Mouse (Mus musculus): ENCODE data around the gene Bcl11a. TPM values are rescaled to one million over a fixed set of nuclear protein-coding genes. Genes with fewer than 3 reads are reported as not detected.

Gene Bcl11a
- polyA plus RNA-seq, 1 experiment from 2014 or later, result 66.0 TPM

GRCm38 (mm10) chr11:24107414-24107813 is 29.6 kb downstream of the Bcl11a start:
- H3K4me3 ChIP-seq, result no peak overlapping the region
- H3K27me3 ChIP-seq, result no peaks in the 10 kb centered on the region
- H3K9ac ChIP-seq (replicated peaks), result no peak overlapping the region
- H3K4me1 ChIP-seq, result peaks cover 46% of the 10 kb centered on the region
- H3K4me2 ChIP-seq (replicated peaks), result no peak overlapping the region
- 71% methylated on average over 5 of the region's 5 CpGs for WGBS
- no peaks in the 10 kb centered on the region for H3K9me3 ChIP-seq
- H3K27ac ChIP-seq (replicated peaks), result no peak overlapping the region
- ATAC-seq (ENCODE audit: low FRiP score, low read depth), result no peak
- no peaks in the 10 kb centered on the region for H3K36me3 ChIP-seq

- no peaks in the 10 kb centered on the region for H3K27me3 ChIP-seq
- no peaks in the 10 kb centered on the region for H3K36me3 ChIP-seq
- H3K4me3 ChIP-seq, result no peak overlapping the region
- no peak overlapping the region for H3K9ac ChIP-seq (replicated peaks)
- no peaks in the 10 kb centered on the region for H3K9me3 ChIP-seq
- 86% methylated on average over 3 of the region's 3 CpGs for WGBS
- no peak overlapping the region for H3K4me2 ChIP-seq (replicated peaks)
- no peak overlapping the region for H3K27ac ChIP-seq (replicated peaks)
- ATAC-seq (ENCODE audit: low FRiP score, low read depth), result no peak
- peaks cover 39% of the 10 kb centered on the region for H3K4me1 ChIP-seq
Measured at GRCm38 (mm10) chr11:24108974-24109373, 31.1 kb downstream of the Bcl11a start.

- no peaks in the 10 kb centered on the region for H3K27me3 ChIP-seq
- peaks cover 39% of the 10 kb centered on the region for H3K4me1 ChIP-seq
- H3K9me3 ChIP-seq, result no peaks in the 10 kb centered on the region
- H3K4me2 ChIP-seq (replicated peaks), result no peak overlapping the region
- ATAC-seq (ENCODE audit: low FRiP score, low read depth), result no peak
- H3K4me3 ChIP-seq, result no peak overlapping the region
- H3K27ac ChIP-seq (replicated peaks), result no peak overlapping the region
- H3K9ac ChIP-seq (replicated peaks), result no peak overlapping the region
- 96% methylated on average over 3 of the region's 3 CpGs for WGBS
- no peaks in the 10 kb centered on the region for H3K36me3 ChIP-seq
Measured at GRCm38 (mm10) chr11:24109388-24109787, 31.5 kb downstream of the Bcl11a start.

- no peak overlapping the region for H3K9ac ChIP-seq (replicated peaks)
- WGBS, result 89% methylated on average over 2 of the region's 2 CpGs
- H3K36me3 ChIP-seq, result no peaks in the 10 kb centered on the region
- H3K4me1 ChIP-seq, result peaks cover 37% of the 10 kb centered on the region
- H3K9me3 ChIP-seq, result no peaks in the 10 kb centered on the region
- no peak for ATAC-seq (ENCODE audit: low FRiP score, low read depth)
- H3K27me3 ChIP-seq, result no peaks in the 10 kb centered on the region
- no peak overlapping the region for H3K27ac ChIP-seq (replicated peaks)
- H3K4me2 ChIP-seq (replicated peaks), result no peak overlapping the region
- H3K4me3 ChIP-seq, result no peak overlapping the region
Measured at GRCm38 (mm10) chr11:24110113-24110512, 32.3 kb downstream of the Bcl11a start.

- ATAC-seq (ENCODE audit: low FRiP score, low read depth), result no peak
- Histone ChIP-seq H3K36me3 (no peaks in the 10 kb centered on the region), H3K4me3 (no peak overlapping the region), H3K4me2 (replicated peaks) (no peak overlapping the region), H3K27ac (replicated peaks) (no peak overlapping the region), H3K27me3 (no peaks in the 10 kb centered on the region), H3K9me3 (no peaks in the 10 kb centered on the region), H3K4me1 (peaks cover 39% of the 10 kb centered on the region), H3K9ac (replicated peaks) (no peak overlapping the region)
- 70% methylated on average over 6 of the region's 6 CpGs for WGBS
Measured at GRCm38 (mm10) chr11:24111720-24112119, 33.9 kb downstream of the Bcl11a start.

GRCm38 (mm10) chr11:24115017-24115752 is 37.3 kb downstream of the Bcl11a start:
- Histone ChIP-seq H3K4me3 (no peak overlapping the region), H3K36me3 (no peaks in the 10 kb centered on the region), H3K9ac (replicated peaks) (no peak overlapping the region), H3K27ac (replicated peaks) (no peak overlapping the region), H3K27me3 (no peaks in the 10 kb centered on the region), H3K9me3 (no peaks in the 10 kb centered on the region), H3K4me2 (replicated peaks) (no peak overlapping the region), H3K4me1 (peaks cover 36% of the 10 kb centered on the region)
- 88% methylated on average over 12 of the region's 12 CpGs for WGBS
- no peak for ATAC-seq (ENCODE audit: low FRiP score, low read depth)

GRCm38 (mm10) chr11:24116041-24116440 is 38.2 kb downstream of the Bcl11a start:
- 97% methylated on average over 2 of the region's 2 CpGs for WGBS
- H3K27ac ChIP-seq (replicated peaks), result no peak overlapping the region
- peaks cover 28% of the 10 kb centered on the region for H3K4me1 ChIP-seq
- H3K4me2 ChIP-seq (replicated peaks), result no peak overlapping the region
- H3K27me3 ChIP-seq, result no peaks in the 10 kb centered on the region
- ATAC-seq (ENCODE audit: low FRiP score, low read depth), result no peak
- H3K36me3 ChIP-seq, result no peaks in the 10 kb centered on the region
- no peak overlapping the region for H3K4me3 ChIP-seq
- no peaks in the 10 kb centered on the region for H3K9me3 ChIP-seq
- no peak overlapping the region for H3K9ac ChIP-seq (replicated peaks)

GRCm38 (mm10) chr11:24116582-24117318 is 38.9 kb downstream of the Bcl11a start:
- no peak overlapping the region for H3K4me3 ChIP-seq
- H3K9me3 ChIP-seq, result no peaks in the 10 kb centered on the region
- no peak overlapping the region for H3K27ac ChIP-seq (replicated peaks)
- no peak for ATAC-seq (ENCODE audit: low FRiP score, low read depth)
- WGBS, result 90% methylated on average over 7 of the region's 7 CpGs
- no peaks in the 10 kb centered on the region for H3K36me3 ChIP-seq
- H3K4me2 ChIP-seq (replicated peaks), result no peak overlapping the region
- peaks cover 27% of the 10 kb centered on the region for H3K4me1 ChIP-seq
- no peaks in the 10 kb centered on the region for H3K27me3 ChIP-seq
- H3K9ac ChIP-seq (replicated peaks), result no peak overlapping the region

GRCm38 (mm10) chr11:24121136-24121535 is 43.3 kb downstream of the Bcl11a start:
- no peak overlapping the region for H3K27ac ChIP-seq (replicated peaks)
- no peak overlapping the region for H3K9ac ChIP-seq (replicated peaks)
- H3K4me3 ChIP-seq, result no peak overlapping the region
- ATAC-seq (ENCODE audit: low FRiP score, low read depth), result no peak
- WGBS, result 80% methylated on average over 9 of the region's 9 CpGs
- H3K36me3 ChIP-seq, result no peaks in the 10 kb centered on the region
- H3K9me3 ChIP-seq, result no peaks in the 10 kb centered on the region
- H3K4me1 ChIP-seq, result peaks cover 35% of the 10 kb centered on the region
- no peaks in the 10 kb centered on the region for H3K27me3 ChIP-seq
- no peak overlapping the region for H3K4me2 ChIP-seq (replicated peaks)

GRCm38 (mm10) chr11:24122899-24123298 is 45.0 kb downstream of the Bcl11a start:
- no peak overlapping the region for H3K4me3 ChIP-seq

GRCm38 (mm10) chr11:24123991-24124390 is 46.1 kb downstream of the Bcl11a start:
- WGBS, result 90% methylated on average over 2 of the region's 2 CpGs
- ATAC-seq (ENCODE audit: low FRiP score, low read depth), result no peak
- no peaks in the 10 kb centered on the region for H3K27me3 ChIP-seq
- H3K9ac ChIP-seq (replicated peaks), result no peak overlapping the region
- peaks cover 28% of the 10 kb centered on the region for H3K4me1 ChIP-seq
- no peak overlapping the region for H3K4me3 ChIP-seq
- H3K36me3 ChIP-seq, result no peaks in the 10 kb centered on the region
- no peaks in the 10 kb centered on the region for H3K9me3 ChIP-seq
- H3K4me2 ChIP-seq (replicated peaks), result no peak overlapping the region
- H3K27ac ChIP-seq (replicated peaks), result no peak overlapping the region

More at GRCm38 (mm10) chr11:24122899-24123298, 45.0 kb downstream of the Bcl11a start:
- Histone ChIP-seq H3K4me1 (peaks cover 33% of the 10 kb centered on the region), H3K27ac (replicated peaks) (no peak overlapping the region), H3K27me3 (no peaks in the 10 kb centered on the region), H3K4me2 (replicated peaks) (no peak overlapping the region), H3K9me3 (no peaks in the 10 kb centered on the region), H3K9ac (replicated peaks) (no peak overlapping the region), H3K36me3 (no peaks in the 10 kb centered on the region)
- 94% methylated on average over 7 of the region's 7 CpGs for WGBS
- no peak for ATAC-seq (ENCODE audit: low FRiP score, low read depth)

- H3K4me2 ChIP-seq (replicated peaks), result no peak overlapping the region
- H3K27ac ChIP-seq (replicated peaks), result no peak overlapping the region
- no peaks in the 10 kb centered on the region for H3K9me3 ChIP-seq
- 85% methylated on average over 6 of the region's 6 CpGs for WGBS
- H3K36me3 ChIP-seq, result no peaks in the 10 kb centered on the region
- no peak overlapping the region for H3K9ac ChIP-seq (replicated peaks)
- no peaks in the 10 kb centered on the region for H3K27me3 ChIP-seq
- ATAC-seq (ENCODE audit: low FRiP score, low read depth), result no peak
- peaks cover 24% of the 10 kb centered on the region for H3K4me1 ChIP-seq
- no peak overlapping the region for H3K4me3 ChIP-seq
Measured at GRCm38 (mm10) chr11:24125098-24125497, 47.2 kb downstream of the Bcl11a start.

Measured in midbrain, embryonic 12.5 days (tissue).